Mouse (Mus musculus) frontal cortex, postnatal 25 days (tissue): ENCODE results near the gene Hist1h2ab.

Experiments used
- DNase-seq, 2 experiments: peaks; one replicate each; pipeline ENCODE4 v3.0.0; 2022; ENCODE audit warnings: low spot score in 2 of 2

Hist1h2ab gene

GRCm38 (mm10) chr13:23738041-23738440 is 12.9 kb upstream of the Hist1h2ab start:
- no peak for DNase-seq

GRCm38 (mm10) chr13:23738677-23739068 is 12.3 kb upstream of the Hist1h2ab start, which contains the start of gene Hist1h1c:
Gene Hist1h1c, plus strand, starts transcription at chr13:23738808.
- DNase-seq = peak; percentile 83 to 85

- DNase-seq = peak; percentile 80 to 89
These were observed 11.6 kb upstream of the Hist1h2ab start for GRCm38 (mm10) chr13:23739069-23739921.

GRCm38 (mm10) chr13:23739922-23740252 is 11.0 kb upstream of the Hist1h2ab start:
- DNase-seq = no peak

- DNase-seq = no peak
These were observed 10.6 kb upstream of the Hist1h2ab start for GRCm38 (mm10) chr13:23740256-23740840.

- no peak for DNase-seq
These were observed 10.0 kb upstream of the Hist1h2ab start for GRCm38 (mm10) chr13:23740910-23741309.

- DNase-seq = no peak
These were observed 8.9 kb upstream of the Hist1h2ab start for GRCm38 (mm10) chr13:23742007-23742406.

GRCm38 (mm10) chr13:23743215-23743614 is 7.7 kb upstream of the Hist1h2ab start:
- no peak for DNase-seq

GRCm38 (mm10) chr13:23743963-23744362 is 7.0 kb upstream of the Hist1h2ab start:
- no peak for DNase-seq

GRCm38 (mm10) chr13:23744421-23745380 is 6.2 kb upstream of the Hist1h2ab start:
- DNase-seq = no peak

GRCm38 (mm10) chr13:23745381-23746161 is 5.4 kb upstream of the Hist1h2ab start, which contains the start of gene Hist1h3c:
Gene Hist1h3c, minus strand, starts transcription at chr13:23745602.
- peak; percentile 65 to 79 for DNase-seq

GRCm38 (mm10) chr13:23746201-23747080 is 4.5 kb upstream of the Hist1h2ab start, which contains the start of gene Hist1h2bb:
Gene Hist1h2bb, plus strand, starts transcription at chr13:23746734.
- peak; percentile 47 to 51 for DNase-seq

GRCm38 (mm10) chr13:23747081-23747891 is 3.6 kb upstream of the Hist1h2ab start:
- no peak for DNase-seq

GRCm38 (mm10) chr13:23747892-23748288 is 3.0 kb upstream of the Hist1h2ab start:
- DNase-seq = no peak

GRCm38 (mm10) chr13:23749563-23750121 is 1.3 kb upstream of the Hist1h2ab start:
- DNase-seq = no peak

- DNase-seq = no peak
These were observed 591 bp downstream of the Hist1h2ab start for GRCm38 (mm10) chr13:23751478-23751956.

- DNase-seq = peak; percentile 92 to 98
These were observed 1.3 kb downstream of the Hist1h2ab start, which contains the start of gene Hist1h3b for GRCm38 (mm10) chr13:23752067-23752741. Gene Hist1h3b, plus strand, starts transcription at chr13:23752267.

GRCm38 (mm10) chr13:23752742-23753172 is 1.8 kb downstream of the Hist1h2ab start:
- DNase-seq = no peak
